Mouse (Mus musculus) forebrain, embryonic 13.5 days (tissue): Measurements from ENCODE around the gene Cyp4f39. TPM values are rescaled to one million over a fixed set of nuclear protein-coding genes. Genes with fewer than 3 reads are reported as not detected.

Source experiments
- ATAC-seq: fragments of 200-750 bp; cut with Nextera tagmentation; 2 replicates; pipeline ENCODE4 v1.8.0; 2017
- H3K27ac ChIP-seq: fragments of 300-500 bp; sonication (generic); 2 replicates; pipeline ENCODE4 v1.5.1; 2015; ENCODE audit warnings: inconsistent platforms, mild to moderate bottlenecking, moderate library complexity
- H3K27me3 ChIP-seq: fragments of 300-500 bp; sonication (generic); 2 replicates; pipeline ENCODE4 v1.6.1; 2015; ENCODE audit warnings: mild to moderate bottlenecking, inconsistent platforms
- H3K36me3 ChIP-seq: fragments of 300-500 bp; sonication (generic); 2 replicates; pipeline ENCODE4 v1.6.1; 2015; ENCODE audit warnings: mild to moderate bottlenecking, inconsistent platforms; ENCODE audit not compliant: poor library complexity, severe bottlenecking
- H3K4me1 ChIP-seq: fragments of 300-500 bp; sonication (generic); 2 replicates; pipeline ENCODE4 v1.6.1; 2015; ENCODE audit warnings: inconsistent platforms
- H3K4me2 ChIP-seq: fragments of 300-500 bp; sonication (generic); 2 replicates; pipeline ENCODE4 v1.6.1; 2015; ENCODE audit warnings: inconsistent platforms, mild to moderate bottlenecking, moderate library complexity
- H3K4me3 ChIP-seq: fragments of 300-500 bp; sonication (generic); 2 replicates; pipeline ENCODE4 v1.5.1; 2015; ENCODE audit warnings: mild to moderate bottlenecking, inconsistent platforms
- H3K9ac ChIP-seq: fragments of 300-500 bp; sonication (generic); 2 replicates; pipeline ENCODE4 v1.6.1; 2015; ENCODE audit warnings: mild to moderate bottlenecking, inconsistent platforms
- H3K9me3 ChIP-seq: fragments of 300-500 bp; sonication (generic); replicated peaks from 2 replicates; pipeline ENCODE4 v1.6.1; 2016; ENCODE audit warnings: inconsistent platforms
- WGBS: fragments of 180-500 bp; shearing (Covaris S2); methylation state at CpG from one replicate; pipeline ENCODE4 v1.1.7; 2015; 5-methylcytosine and 5-hydroxymethylcytosine counted together
- polyA plus RNA-seq: library from polyadenylated mRNA; unstranded; fragments of >200 nt; fragmentation: Nextera tagmentation; extraction: Ambion mirVana; gene quantifications from 2 replicates; pipeline ENCODE4 v1.2.1, GENCODE M21; 2015

Cyp4f39 gene
- polyA plus RNA-seq, 1 experiment from 2014 or later: 0.17 TPM

DNA sequence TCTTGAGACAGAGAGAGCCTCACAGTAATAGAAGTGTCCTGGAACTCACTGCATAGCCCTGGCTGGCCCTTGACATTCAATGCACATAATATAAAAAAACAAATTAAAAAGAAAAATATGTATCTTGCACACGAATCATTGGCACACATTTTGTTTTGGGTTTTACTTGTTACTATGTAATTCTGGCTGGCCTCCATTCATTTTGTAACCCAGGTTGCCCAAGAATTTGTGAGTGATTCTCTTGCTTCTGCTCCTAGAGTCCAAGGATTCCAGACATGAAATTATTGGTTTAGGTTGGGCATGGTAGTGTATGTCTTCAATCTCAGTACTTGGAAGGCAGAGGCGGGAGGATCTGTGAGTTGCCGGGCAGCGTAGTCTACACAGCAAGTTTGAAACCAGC lies 15.4 kb upstream of the Cyp4f39 start:
- Histone ChIP-seq H3K4me2 (no peak overlapping the region), H3K4me3 (no peak overlapping the region), H3K36me3 (no peaks in the 10 kb centered on the region), H3K9me3 (no peaks in the 10 kb centered on the region), H3K9ac (no peak overlapping the region), H3K4me1 (no peaks in the 10 kb centered on the region), H3K27me3 (no peaks in the 10 kb centered on the region), H3K27ac (no peak overlapping the region)
- 91% methylated on average over 4 of the region's 4 CpGs for WGBS
- no peak for ATAC-seq

DNA sequence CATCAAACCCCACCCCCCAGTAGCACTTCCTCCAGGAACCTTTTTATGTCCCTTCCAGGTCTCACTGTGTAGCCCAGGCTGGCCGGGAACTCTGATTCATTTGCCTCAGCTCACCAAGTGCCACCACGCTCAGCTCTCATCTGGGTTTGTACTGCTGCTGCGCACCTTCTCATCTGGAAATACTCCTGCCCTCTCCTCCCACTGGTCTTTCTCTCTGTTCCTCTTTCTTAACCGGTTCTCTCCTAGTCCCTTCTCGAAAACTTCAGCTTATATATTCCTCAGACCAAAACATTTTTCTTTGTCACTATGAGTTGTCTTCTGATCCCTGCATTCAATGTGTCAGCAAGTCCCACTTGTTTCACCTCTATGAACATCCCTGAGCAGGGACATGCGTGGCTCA lies 9.3 kb upstream of the Cyp4f39 start:
- H3K9ac ChIP-seq: no peak overlapping the region
- no peaks in the 10 kb centered on the region; the same call in 1 of the 2 replicates for H3K9me3 ChIP-seq
- no peaks in the 10 kb centered on the region for H3K27me3 ChIP-seq
- H3K4me3 ChIP-seq: no peak overlapping the region
- H3K4me2 ChIP-seq: no peak overlapping the region
- H3K4me1 ChIP-seq: no peaks in the 10 kb centered on the region
- no peaks in the 10 kb centered on the region for H3K36me3 ChIP-seq
- WGBS: 80% methylated on average over 6 of the region's 6 CpGs
- ATAC-seq: no peak
- no peak overlapping the region for H3K27ac ChIP-seq

GRCm38 (mm10) chr17:32445016-32445415 lies 7.5 kb upstream of the Cyp4f39 start:
- no peaks in the 10 kb centered on the region for H3K4me1 ChIP-seq
- H3K4me3 ChIP-seq: no peak overlapping the region
- ATAC-seq: no peak
- H3K27ac ChIP-seq: no peak overlapping the region
- H3K4me2 ChIP-seq: no peak overlapping the region
- WGBS: 83% methylated on average over 5 of the region's 5 CpGs
- no peaks in the 10 kb centered on the region for H3K27me3 ChIP-seq
- H3K36me3 ChIP-seq: no peaks in the 10 kb centered on the region
- no peak overlapping the region for H3K9ac ChIP-seq
- peaks cover 4% of the 10 kb centered on the region; the same call in 1 of the 2 replicates for H3K9me3 ChIP-seq

DNA sequence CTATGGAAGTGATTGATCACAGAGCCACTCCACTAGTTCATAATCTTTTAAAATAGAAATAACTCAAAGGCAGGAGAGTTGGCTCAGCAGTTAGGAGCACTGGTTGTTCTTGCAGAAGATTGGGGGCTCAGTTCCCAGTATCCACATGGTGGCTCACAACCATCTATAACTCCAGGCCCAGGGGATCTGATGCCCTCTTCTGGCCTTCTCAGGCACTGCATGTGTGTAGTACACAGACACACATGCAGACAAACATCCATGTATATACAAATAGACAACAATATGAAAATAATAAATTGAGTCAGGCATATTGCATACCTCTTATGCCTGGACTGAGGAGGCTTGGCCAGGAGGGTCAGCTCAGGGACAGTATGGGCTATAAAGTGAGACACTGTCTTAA lies 5.3 kb upstream of the Cyp4f39 start:
- Histone ChIP-seq H3K27me3 (peaks cover 6% of the 10 kb centered on the region; the same call in 1 of the 2 replicates), H3K4me3 (no peak overlapping the region), H3K4me2 (no peak overlapping the region), H3K9me3 (peaks cover 4% of the 10 kb centered on the region; the same call in 1 of the 2 replicates), H3K36me3 (no peaks in the 10 kb centered on the region), H3K9ac (no peak overlapping the region), H3K27ac (no peak overlapping the region), H3K4me1 (no peaks in the 10 kb centered on the region)
- no peak for ATAC-seq

- Histone ChIP-seq H3K27ac (no peak overlapping the region), H3K4me1 (peaks cover 7% of the 10 kb centered on the region)
- no peak for ATAC-seq
Measured at GRCm38 (mm10) chr17:32449042-32449441, 3.5 kb upstream of the Cyp4f39 start.

DNA sequence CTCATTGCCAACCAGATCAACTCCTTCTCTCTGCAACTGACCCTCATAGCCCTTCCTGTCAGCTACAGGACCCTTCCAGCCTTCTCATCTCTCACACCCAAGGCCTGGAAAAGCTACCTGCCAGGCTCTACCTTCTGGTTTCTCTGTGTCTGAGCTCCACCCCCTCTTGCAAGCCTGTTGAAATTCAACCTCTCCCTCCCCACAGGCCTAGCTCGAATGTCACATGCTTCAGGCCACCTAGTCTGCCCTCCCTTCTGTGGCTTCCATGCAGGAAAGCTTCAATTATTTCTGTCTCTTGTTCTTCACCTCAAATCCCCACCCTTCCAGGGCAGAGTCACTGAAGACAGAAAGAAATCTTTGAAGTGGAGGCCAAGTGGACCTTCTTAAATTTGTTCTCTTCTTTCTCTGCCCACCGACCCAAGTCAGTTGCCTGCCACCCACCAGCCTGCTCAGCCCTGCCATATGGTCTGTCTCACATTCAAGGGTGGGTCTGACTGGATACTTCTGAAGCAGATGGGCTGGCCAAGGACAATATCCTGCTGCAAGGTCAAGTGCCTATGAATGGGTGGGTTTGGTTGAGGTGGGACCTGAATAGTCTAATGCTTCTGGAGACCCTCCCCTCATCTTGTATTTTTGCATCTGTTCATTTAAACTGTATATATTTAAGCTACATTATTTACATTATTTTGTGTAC lies 1.5 kb upstream of the Cyp4f39 start:
- Histone ChIP-seq H3K4me2 (no peak overlapping the region), H3K27ac (no peak overlapping the region), H3K36me3 (no peaks in the 10 kb centered on the region), H3K4me1 (peaks cover 7% of the 10 kb centered on the region), H3K4me3 (no peak overlapping the region), H3K27me3 (peaks cover 16% of the 10 kb centered on the region), H3K9me3 (peaks cover 4% of the 10 kb centered on the region; the same call in 1 of the 2 replicates), H3K9ac (no peak overlapping the region)
- WGBS: 51% methylated on average over 2 of the region's 2 CpGs
- no peak for ATAC-seq

More at GRCm38 (mm10) chr17:32449042-32449441, 3.5 kb upstream of the Cyp4f39 start:
- Histone ChIP-seq H3K4me2 (no peak overlapping the region), H3K36me3 (no peaks in the 10 kb centered on the region), H3K4me3 (no peak overlapping the region), H3K9ac (no peak overlapping the region), H3K9me3 (peaks cover 4% of the 10 kb centered on the region; the same call in 1 of the 2 replicates), H3K27me3 (peaks cover 16% of the 10 kb centered on the region)
- WGBS: 92% methylated on average over 1 of the region's 1 CpGs

DNA sequence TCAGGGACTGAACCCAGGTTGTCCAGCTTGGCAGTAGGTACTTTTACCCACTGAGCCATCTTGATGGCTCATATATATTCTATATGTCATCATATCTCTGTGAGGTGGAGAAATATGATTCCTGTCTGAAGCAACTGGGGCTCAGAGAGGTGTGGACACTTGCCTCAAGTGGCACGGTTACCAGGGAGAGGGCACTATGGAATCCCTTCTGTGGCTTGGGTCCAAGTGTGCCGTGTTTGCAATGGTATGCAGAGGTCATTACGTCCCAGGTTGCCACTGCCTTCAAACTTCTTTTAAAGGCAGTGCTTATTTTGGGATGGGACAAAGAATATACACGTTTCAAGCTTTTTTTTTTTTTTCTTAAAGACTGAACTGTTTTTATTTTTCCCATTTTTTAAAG lies 1.7 kb downstream of the Cyp4f39 start:
- Histone ChIP-seq H3K36me3 (no peaks in the 10 kb centered on the region), H3K4me3 (no peak overlapping the region), H3K4me2 (no peak overlapping the region), H3K4me1 (peaks cover 7% of the 10 kb centered on the region), H3K27ac (no peak overlapping the region), H3K9ac (no peak overlapping the region), H3K27me3 (peaks cover 16% of the 10 kb centered on the region), H3K9me3 (no peaks in the 10 kb centered on the region)
- no peak for ATAC-seq
- 72% methylated on average over 4 of the region's 4 CpGs for WGBS

DNA sequence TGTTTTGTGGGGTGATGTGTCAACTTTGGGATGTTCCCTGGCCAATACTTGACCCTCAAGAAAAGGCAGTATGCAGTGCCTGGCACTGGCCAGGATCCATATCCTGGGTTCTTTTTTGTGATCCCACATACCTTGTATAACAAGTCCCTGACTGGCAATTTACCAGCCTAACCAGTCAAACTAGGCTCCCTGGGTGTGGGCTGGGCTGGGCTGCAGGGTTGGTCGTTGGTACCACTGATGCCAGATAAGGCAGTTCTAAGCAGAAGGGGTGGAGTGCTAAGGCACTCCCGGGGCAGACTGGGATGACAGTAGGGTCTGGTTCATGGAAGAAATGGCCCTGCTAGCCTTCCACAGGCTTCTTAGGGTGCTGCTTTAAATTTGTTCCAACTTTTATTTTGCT lies 2.5 kb downstream of the Cyp4f39 start:
- Histone ChIP-seq H3K4me2 (no peak overlapping the region), H3K9me3 (no peaks in the 10 kb centered on the region), H3K27me3 (peaks cover 16% of the 10 kb centered on the region), H3K27ac (no peak overlapping the region), H3K4me3 (no peak overlapping the region), H3K36me3 (no peaks in the 10 kb centered on the region), H3K4me1 (peaks cover 7% of the 10 kb centered on the region), H3K9ac (no peak overlapping the region)
- 50% methylated on average over 2 of the region's 2 CpGs for WGBS
- no peak for ATAC-seq

GRCm38 (mm10) chr17:32468494-32468893 lies 16.0 kb downstream of the Cyp4f39 start:
- WGBS: 52% methylated on average over 7 of the region's 7 CpGs
- Histone ChIP-seq H3K36me3 (no peaks in the 10 kb centered on the region), H3K27me3 (no peaks in the 10 kb centered on the region), H3K4me2 (no peak overlapping the region), H3K27ac (no peak overlapping the region), H3K4me1 (no peaks in the 10 kb centered on the region), H3K9ac (no peak overlapping the region), H3K9me3 (no peaks in the 10 kb centered on the region), H3K4me3 (no peak overlapping the region)
- no peak for ATAC-seq

DNA sequence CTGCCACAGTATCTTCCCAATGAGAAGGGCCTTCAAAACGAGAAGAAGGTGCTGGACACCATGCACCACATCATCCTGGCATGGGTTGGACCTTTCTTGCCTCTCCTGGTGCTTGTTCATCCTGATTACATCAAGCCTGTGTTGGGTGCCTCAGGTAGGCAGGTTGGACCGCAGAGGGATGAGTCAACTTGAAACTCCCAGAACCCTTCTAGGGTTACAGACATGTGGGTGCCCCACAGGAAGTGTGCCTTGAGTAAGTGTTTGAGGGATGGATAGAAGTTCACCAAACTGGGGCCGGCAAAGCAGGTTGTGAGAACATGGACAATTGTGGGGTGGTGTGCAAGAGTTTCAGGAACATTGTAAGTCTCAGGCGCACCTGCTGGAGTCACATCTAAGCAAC lies 18.3 kb downstream of the Cyp4f39 start:
- Histone ChIP-seq H3K27ac (no peak overlapping the region), H3K27me3 (no peaks in the 10 kb centered on the region), H3K4me1 (no peaks in the 10 kb centered on the region), H3K4me3 (no peak overlapping the region), H3K4me2 (no peak overlapping the region), H3K36me3 (no peaks in the 10 kb centered on the region), H3K9me3 (no peaks in the 10 kb centered on the region), H3K9ac (no peak overlapping the region)
- 80% methylated on average over 4 of the region's 4 CpGs for WGBS
- no peak for ATAC-seq

GRCm38 (mm10) chr17:32472176-32472575 lies 19.7 kb downstream of the Cyp4f39 start:
- WGBS: 68% methylated on average over 7 of the region's 7 CpGs
- Histone ChIP-seq H3K36me3 (no peaks in the 10 kb centered on the region), H3K4me1 (no peaks in the 10 kb centered on the region), H3K27ac (no peak overlapping the region), H3K27me3 (no peaks in the 10 kb centered on the region), H3K9me3 (no peaks in the 10 kb centered on the region), H3K4me3 (no peak overlapping the region), H3K9ac (no peak overlapping the region), H3K4me2 (no peak overlapping the region)
- no peak for ATAC-seq

- H3K9ac ChIP-seq: no peak overlapping the region
- ATAC-seq: no peak
- H3K4me3 ChIP-seq: no peak overlapping the region
- no peak overlapping the region for H3K27ac ChIP-seq
- H3K4me1 ChIP-seq: no peaks in the 10 kb centered on the region
- 89% methylated on average over 5 of the region's 5 CpGs for WGBS
- H3K4me2 ChIP-seq: no peak overlapping the region
- no peaks in the 10 kb centered on the region for H3K27me3 ChIP-seq
- no peaks in the 10 kb centered on the region for H3K36me3 ChIP-seq
- H3K9me3 ChIP-seq: no peaks in the 10 kb centered on the region
Measured at GRCm38 (mm10) chr17:32474954-32475560, 22.5 kb downstream of the Cyp4f39 start.

DNA sequence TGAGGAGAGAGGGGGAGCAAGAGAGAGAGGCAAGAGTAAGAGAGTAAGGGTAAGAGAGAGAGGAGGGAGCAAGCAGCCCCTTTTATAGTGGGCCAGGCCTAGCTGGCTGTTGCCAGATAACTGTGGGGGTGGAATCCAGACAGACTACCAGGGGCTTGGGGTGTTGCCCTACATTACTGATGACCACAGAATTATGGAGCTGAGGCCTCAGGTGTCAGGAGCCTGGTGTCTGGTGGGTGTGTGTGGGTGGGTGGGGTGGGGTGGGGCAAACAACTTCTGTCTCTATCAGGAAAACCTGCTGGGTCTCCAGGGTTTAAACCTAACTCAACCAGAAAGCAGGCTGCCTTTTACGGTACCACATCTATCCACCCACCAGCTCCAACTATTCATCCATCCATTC lies 24.7 kb downstream of the Cyp4f39 start:
- no peak for ATAC-seq
- no peaks in the 10 kb centered on the region for H3K9me3 ChIP-seq
- no peak overlapping the region for H3K4me2 ChIP-seq
- H3K27ac ChIP-seq: no peak overlapping the region
- H3K9ac ChIP-seq: no peak overlapping the region
- no peaks in the 10 kb centered on the region for H3K36me3 ChIP-seq
- H3K4me3 ChIP-seq: no peak overlapping the region
- H3K4me1 ChIP-seq: no peaks in the 10 kb centered on the region
- 92% methylated on average over 1 of the region's 1 CpGs for WGBS
- peaks cover 5% of the 10 kb centered on the region; the same call in 1 of the 2 replicates for H3K27me3 ChIP-seq
